Mouse (Mus musculus) E14TG2a.4 (cell line): ENCODE results near the gene Dvl1.

Experiments used
- CTCF ChIP-seq: conservative IDR thresholded peaks from 2 replicates; pipeline ENCODE4 v1.5.1; 2014; ENCODE audit warnings: low read length
- NANOG ChIP-seq: IDR thresholded peaks from 2 replicates; pipeline ENCODE4 v1.6.1; 2014; ENCODE audit warnings: borderline replicate concordance, low read length, mixed read lengths

- TF ChIP-seq CTCF (no peak), NANOG (no peak)
These were observed 6.9 kb upstream of the Dvl1 start for GRCm38 (mm10) chr4:155840076-155841002.
